Mouse (Mus musculus): ENCODE measurements around the gene Fbxo40.

Gene Fbxo40

GRCm38 (mm10) chr16:36989999-36990625 lies at the start of gene Fbxo40:
TSS of gene Fbxo40 (minus strand) at chr16:36990467.
- DNase-seq (ENCODE audit: low spot score in 2 of 2) = no peak

GRCm38 (mm10) chr16:37034751-37035150 lies 44.5 kb upstream of the Fbxo40 start:
- DNase-seq (ENCODE audit: low spot score in 2 of 2) = no peak

DNA sequence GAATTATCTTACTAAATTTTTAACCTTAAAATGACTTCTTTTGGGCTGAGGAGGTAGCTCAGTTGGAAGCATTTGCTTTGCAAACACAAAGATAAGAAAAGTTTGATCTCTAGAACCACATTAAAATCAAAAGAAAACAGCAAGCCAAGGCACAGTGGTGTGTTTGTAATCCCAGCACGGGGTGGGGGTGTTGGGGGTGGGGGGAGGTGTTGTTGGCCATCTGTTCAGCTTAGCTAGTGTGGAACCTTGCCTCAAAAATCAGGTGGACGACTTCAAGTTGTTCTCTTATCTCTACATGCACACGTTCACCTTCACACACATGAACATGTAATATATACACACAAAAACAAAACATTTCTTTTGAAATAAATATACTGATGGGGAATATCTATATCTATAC lies 41.7 kb upstream of the Fbxo40 start:
- DNase-seq (ENCODE audit: low spot score in 2 of 2) = no peak

- no peak for DNase-seq (ENCODE audit: low spot score in 2 of 2)
These were observed 37.3 kb upstream of the Fbxo40 start for GRCm38 (mm10) chr16:37027581-37027980.

GRCm38 (mm10) chr16:37012336-37012735 lies 22.1 kb upstream of the Fbxo40 start:
- DNase-seq (ENCODE audit: low spot score in 2 of 2) = no peak

GRCm38 (mm10) chr16:37011922-37012289 lies 21.6 kb upstream of the Fbxo40 start:
- DNase-seq (ENCODE audit: low spot score in 2 of 2) = no peak

GRCm38 (mm10) chr16:37011061-37011921 lies 21.0 kb upstream of the Fbxo40 start, which contains the start of gene Polq:
TSS of gene Polq (plus strand) at chr16:37011786.
- DNase-seq (ENCODE audit: low spot score in 2 of 2) = peak; percentile 70 to 88

GRCm38 (mm10) chr16:37010370-37010769 lies 20.1 kb upstream of the Fbxo40 start:
- peak in 1 of 2 experiments; percentile 9 for DNase-seq (ENCODE audit: low spot score in 2 of 2)

- no peak for DNase-seq (ENCODE audit: low spot score in 2 of 2)
These were observed 19.0 kb upstream of the Fbxo40 start for GRCm38 (mm10) chr16:37009262-37009661.

- DNase-seq (ENCODE audit: low spot score in 2 of 2) = no peak
These were observed 9.2 kb upstream of the Fbxo40 start for GRCm38 (mm10) chr16:36999366-36999972.

DNA sequence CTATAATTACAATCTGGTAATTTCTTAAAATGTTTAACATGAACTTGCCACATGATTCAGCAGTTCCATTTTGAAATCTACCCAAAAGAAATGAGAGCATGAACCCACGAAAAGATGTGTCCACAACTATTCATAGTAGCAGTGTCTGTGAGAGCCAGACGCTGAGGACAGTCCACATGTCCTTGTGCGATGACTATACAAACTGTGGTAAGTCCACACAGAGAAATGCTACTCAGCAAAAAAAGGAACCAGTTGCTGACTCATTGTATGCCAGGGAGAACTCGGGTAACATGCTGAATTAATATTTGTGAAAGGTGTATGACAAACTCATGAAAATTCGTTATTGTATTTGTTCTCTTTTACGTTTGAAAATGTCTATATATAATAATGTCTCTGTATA lies 7.4 kb upstream of the Fbxo40 start:
- no peak for DNase-seq (ENCODE audit: low spot score in 2 of 2)

DNA sequence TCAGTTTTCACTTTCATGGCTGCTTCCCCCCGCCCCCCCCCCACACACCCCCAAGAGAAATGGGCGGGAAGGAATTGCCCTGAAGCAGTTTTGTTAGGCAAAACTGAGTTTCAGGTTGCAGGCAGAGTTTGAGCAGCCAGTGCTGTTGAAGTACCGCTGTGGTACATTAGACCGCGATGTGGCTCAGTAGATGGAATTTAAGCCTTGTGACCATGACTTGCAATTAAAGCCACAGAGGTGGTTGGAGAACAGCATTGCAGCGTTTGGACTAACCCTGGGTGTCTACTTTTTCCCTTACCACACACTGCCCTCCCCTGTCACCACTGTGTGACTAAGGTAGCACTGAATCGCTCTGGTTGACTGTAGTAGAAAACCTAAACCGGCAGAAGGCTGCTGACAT lies 774 bp downstream of the Fbxo40 start:
- DNase-seq (ENCODE audit: low spot score in 2 of 2) = no peak

DNA sequence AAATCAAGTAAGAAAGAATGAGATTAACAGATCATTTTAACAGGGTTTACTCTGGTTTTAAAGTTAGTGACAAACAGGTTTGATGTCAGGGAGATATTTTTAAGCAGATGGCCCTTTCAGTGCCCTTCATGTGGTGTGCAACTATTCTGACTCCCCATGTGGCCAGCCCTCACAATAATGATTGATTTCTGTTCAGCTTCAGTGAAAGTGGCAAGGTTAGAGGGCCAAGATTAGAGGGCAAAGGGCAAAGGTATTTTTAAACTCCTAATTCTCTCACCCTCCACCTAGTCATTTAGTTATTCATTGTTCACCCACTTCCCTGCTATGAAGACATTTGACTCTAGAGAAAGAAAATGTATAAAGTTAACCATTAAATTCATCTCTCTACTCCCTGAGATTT lies 2.2 kb downstream of the Fbxo40 start:
- DNase-seq (ENCODE audit: low spot score in 2 of 2) = no peak

DNA sequence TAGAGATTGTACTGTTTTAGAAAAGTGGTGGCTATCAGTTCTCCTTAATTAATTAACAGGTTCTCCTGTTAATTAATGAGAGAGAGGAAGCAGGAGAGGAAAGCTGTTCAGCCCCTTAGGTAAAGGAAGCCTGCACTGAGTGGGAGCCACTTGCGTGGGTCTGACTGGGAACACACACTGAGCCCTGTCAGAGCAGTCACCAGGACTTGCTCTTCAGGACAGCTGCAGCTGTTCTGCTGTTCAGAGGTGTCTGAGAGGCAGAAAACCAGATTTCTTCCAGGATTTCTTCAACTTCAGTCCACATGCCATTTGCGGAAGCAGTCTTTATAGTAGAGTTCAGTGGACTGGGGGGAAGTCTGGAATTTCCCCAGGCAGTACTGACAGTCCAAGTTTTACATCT lies 2.9 kb downstream of the Fbxo40 start:
- DNase-seq (ENCODE audit: low spot score in 2 of 2) = no peak

- no peak for DNase-seq (ENCODE audit: low spot score in 2 of 2)
These were observed 4.6 kb downstream of the Fbxo40 start for GRCm38 (mm10) chr16:36985636-36986042.

GRCm38 (mm10) chr16:36983796-36984195 lies 6.5 kb downstream of the Fbxo40 start:
- no peak for DNase-seq (ENCODE audit: low spot score in 2 of 2)

DNA sequence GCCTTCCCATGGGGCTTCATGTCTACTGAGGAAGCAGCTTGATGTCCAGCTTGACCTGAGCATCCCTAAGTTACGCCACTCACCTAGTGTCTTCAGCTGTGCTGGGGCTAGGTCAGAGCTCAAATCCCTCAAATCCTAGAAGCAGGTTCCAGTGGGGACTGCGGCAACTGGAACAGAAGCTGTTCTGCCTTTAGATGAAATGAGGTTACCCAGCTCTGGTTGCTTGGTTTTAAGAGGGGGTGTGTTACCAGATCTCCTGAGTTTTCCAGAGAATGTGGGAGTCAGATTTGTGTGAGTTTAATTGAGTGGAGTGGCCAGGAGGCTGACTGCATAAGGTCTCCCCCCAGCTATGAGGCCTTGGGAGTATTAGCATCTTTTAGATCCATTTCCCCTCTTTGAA lies 11.1 kb downstream of the Fbxo40 start:
- DNase-seq (ENCODE audit: low spot score in 2 of 2) = no peak

DNA sequence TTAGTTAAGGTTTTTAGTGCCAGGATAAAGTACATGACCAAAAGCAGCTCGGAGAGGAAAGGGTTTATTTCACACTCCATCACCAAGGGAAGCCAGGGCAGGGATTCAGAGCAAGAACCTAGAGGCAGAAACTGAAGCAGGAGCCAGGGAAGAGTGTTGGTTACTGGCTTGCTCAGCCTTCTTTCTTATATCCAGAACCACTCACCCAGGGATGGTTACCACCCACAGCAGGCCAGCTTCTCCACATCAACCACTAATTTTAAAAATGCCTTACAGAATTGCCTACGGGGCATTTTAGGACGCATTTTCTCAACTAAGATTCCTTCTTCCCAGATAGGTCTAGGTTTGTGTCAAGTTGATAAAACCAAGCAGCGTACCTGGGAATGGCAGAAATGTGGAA lies 26.9 kb downstream of the Fbxo40 start:
- DNase-seq (ENCODE audit: low spot score in 2 of 2) = no peak

GRCm38 (mm10) chr16:36955106-36955505 lies 35.2 kb downstream of the Fbxo40 start:
- DNase-seq (ENCODE audit: low spot score in 2 of 2) = no peak

DNA sequence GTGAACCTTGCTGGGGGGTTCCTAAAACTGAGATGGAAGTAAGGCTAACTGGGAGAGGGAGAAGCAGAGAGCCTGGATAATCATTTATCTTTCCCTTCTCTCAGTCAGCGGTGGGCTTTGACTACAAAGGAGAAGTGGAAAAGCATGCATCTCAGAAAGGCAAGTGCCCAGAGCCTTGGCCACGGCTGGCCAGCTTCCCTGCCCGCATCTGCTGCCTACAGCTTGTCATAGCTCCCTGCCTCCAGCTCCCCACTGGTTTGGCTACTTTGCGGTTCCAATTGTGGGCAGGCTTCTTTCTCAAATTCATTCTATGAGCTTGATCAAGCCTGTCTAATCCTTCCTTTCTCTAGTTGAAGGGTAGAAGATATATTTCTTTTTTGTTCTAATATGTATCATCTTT lies 39.2 kb downstream of the Fbxo40 start:
- DNase-seq (ENCODE audit: low spot score in 2 of 2) = peak in 1 of 2 experiments; percentile 76

DNA sequence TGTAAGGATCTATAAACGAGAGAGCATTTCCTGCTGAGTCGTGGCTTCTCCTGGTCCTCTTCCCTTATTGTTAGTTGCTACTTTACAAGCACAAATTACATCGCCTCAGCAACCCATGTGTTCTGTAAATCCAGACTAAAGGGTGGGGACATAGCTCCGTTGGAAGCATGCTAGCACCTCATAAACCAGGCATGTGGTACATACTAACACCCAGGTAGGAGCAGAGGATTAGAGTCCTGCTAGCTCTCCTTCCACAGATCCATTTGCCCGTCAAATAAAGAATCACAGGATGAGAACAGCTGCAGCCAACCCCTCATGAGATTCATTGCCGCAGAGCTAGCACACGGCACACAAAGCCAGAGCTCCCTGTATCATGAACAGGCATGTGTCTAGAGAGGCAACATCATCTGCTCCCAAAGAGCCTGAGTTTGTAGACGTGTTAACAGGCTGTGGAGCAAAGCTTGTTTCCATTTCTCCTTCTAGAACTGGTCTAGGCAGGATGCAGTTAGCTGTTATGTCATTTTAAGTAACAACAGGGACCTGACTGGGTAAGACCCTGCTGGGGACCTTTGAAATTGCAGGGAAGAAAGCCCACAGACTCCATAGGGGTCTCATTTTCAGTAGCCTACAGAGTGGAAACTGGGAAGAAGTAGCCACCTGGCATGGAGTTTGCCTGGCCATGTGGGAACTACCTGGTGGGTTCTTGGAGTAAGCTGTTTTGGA lies 40.5 kb downstream of the Fbxo40 start:
- DNase-seq (ENCODE audit: low spot score in 2 of 2) = no peak

DNA sequence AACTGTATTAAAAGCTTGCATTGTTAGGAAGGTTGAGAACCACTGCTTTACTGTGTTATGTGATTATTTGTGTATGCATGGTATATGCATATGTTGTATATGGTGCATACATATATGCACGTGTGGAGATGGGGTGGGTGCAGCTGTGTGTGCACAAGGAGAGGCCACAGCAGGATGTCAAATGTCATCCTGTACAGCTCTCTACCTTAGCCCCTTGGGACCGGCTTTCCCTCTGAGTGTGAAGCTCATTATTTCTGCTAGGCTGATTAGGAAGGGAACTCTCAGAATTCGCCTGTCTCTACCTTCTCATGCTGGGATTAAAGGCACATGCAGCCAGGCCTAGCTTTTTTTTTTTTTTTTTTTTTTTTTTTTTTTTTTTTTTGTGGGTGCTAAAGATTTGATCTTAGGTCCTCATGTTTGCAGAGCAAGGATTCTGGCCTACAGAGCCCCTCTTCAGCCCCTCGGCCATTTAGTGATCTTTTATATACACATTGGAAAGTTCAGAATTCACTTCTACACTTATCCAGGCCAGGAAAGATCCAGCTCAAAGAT lies 42.5 kb downstream of the Fbxo40 start:
- DNase-seq (ENCODE audit: low spot score in 2 of 2) = no peak
